Mouse (Mus musculus): ENCODE measurements around the gene Ptprd. TPM values are rescaled to one million over a fixed set of nuclear protein-coding genes. Genes with fewer than 3 reads are reported as not detected.
A peak's percentile ranks its signal among the peaks of the same experiment; 100 is the strongest.

Ptprd gene
- polyA plus RNA-seq, 1 experiment from 2014 or later: 37.2 TPM

GRCm38 (mm10) chr4:76387887-76388286, 1823.9 kb downstream of the Ptprd start:
- Histone ChIP-seq H3K36me3 (no peaks in the 10 kb centered on the region), H3K4me2 (no peak overlapping the region), H3K9me3 (no peaks in the 10 kb centered on the region), H3K4me3 (no peak overlapping the region), H3K27me3 (no peaks in the 10 kb centered on the region), H3K27ac (no peak overlapping the region), H3K4me1 (no peaks in the 10 kb centered on the region), H3K9ac (no peak overlapping the region)
- ATAC-seq (ENCODE audit: insufficient number of reproducible peaks, insufficient read depth, low FRiP score, low TSS enrichment, low read depth): no peak
- 80% methylated on average over 5 of the region's 5 CpGs for WGBS

DNA sequence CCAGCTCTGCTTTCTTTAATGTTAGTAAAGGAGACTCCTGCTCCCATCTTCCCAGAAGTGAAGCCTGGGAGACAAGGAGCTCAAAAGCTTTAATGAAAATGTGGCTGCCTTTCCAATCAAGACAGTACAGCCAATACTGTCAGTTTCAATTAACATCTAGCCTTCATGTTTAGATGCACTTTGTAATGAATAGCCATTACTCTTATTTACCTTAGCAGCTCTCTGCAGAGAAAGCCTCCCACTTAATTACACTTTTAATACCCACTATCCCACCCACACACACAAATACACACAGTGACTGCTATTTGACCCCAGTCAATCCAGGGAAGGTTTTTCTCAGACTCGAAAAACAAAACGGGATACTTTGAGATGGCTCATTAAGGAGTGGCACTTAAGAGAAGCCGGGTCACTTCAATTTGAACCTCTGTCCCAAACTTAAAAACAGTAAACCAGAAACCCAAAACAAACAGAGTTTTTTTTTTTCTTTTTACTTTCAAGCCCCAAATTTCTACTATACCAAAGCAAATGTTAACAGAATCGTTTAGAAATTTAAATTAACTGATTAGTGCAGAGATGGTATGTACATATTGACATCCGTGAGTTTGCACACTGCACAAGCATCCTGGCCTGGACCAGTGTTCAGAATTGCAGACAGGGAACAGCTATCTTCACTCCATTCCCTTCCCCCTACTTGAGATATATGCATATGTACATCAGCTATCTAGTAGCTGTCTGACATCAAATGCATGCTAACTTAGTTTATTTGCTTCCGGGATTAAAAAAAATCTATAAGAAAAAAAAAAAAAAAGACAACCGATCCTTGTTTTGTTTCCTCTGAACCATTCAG, 1824.6 kb downstream of the Ptprd start:
- WGBS: 49% methylated on average over 7 of the region's 7 CpGs
- ATAC-seq (ENCODE audit: insufficient number of reproducible peaks, insufficient read depth, low FRiP score, low TSS enrichment, low read depth): no peak

DNA sequence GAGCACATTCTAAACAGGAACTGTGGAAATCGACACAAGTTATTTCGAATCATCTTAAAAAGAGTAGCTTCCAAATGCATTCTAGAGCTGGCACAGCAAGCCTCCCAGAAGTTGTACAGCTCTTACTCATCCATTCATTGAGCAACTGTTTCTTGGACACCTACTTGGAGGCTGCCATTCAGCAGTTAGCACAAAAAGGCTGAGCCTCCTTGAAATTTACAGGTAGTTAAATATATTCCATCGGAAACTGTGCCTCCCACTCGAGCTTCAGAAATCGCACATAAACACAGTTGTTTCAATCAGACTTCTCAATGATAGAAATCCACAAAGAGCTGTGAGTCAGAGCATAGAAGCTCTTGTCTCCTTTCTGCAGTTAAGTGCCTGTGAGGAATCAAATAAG, 1825.9 kb downstream of the Ptprd start:
- no peak for ATAC-seq (ENCODE audit: insufficient number of reproducible peaks, insufficient read depth, low FRiP score, low TSS enrichment, low read depth)
- no peak overlapping the region for H3K27ac ChIP-seq
- no peaks in the 10 kb centered on the region for H3K36me3 ChIP-seq
- no peak overlapping the region for H3K4me3 ChIP-seq
- H3K4me2 ChIP-seq: no peak overlapping the region
- H3K27me3 ChIP-seq: no peaks in the 10 kb centered on the region
- no peaks in the 10 kb centered on the region for H3K4me1 ChIP-seq
- no peak overlapping the region for H3K9ac ChIP-seq
- 0 out of 2 replicates have a peak, but pooled peaks cover 2% of the 10 kb centered on the region for H3K9me3 ChIP-seq
- 90% methylated on average over 5 of the region's 5 CpGs for WGBS

More for the DNA sequence above, 1824.6 kb downstream of the Ptprd start:
- Histone ChIP-seq H3K9ac (no peak overlapping the region), H3K9me3 (0 out of 2 replicates have a peak, but pooled peaks cover 2% of the 10 kb centered on the region), H3K4me2 (no peak overlapping the region), H3K27me3 (no peaks in the 10 kb centered on the region), H3K27ac (no peak overlapping the region), H3K4me1 (no peaks in the 10 kb centered on the region), H3K4me3 (no peak overlapping the region), H3K36me3 (no peaks in the 10 kb centered on the region)

DNA sequence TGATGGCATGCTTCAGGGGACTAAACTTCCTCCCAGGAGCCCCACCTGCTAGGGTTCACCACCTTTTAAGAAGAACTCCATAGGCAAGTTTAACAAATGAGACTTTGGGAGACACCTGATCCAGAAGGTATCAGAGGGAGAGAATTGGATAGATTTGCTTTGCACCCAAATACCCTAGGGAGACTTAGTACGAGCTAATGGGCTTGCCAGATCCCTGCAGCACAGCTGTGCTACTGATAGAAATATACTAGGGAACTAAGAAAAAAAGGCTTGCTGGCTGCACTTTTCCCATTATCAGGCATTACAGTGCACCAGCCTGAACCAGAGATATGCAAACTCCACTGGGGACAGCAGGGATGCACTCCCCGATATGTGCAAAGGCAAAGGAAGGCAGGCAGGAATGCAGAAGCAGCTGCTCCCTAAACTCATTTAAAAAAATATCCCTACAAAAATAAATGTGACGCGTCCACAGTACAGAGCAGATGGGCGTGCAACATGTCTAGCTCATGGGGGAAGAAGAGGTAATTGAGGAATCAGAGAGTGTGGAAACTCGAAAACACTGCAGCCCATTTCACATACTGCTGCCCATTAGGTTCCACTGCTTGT, 1831.3 kb downstream of the Ptprd start:
- H3K9me3 ChIP-seq: 0 out of 2 replicates have a peak, but pooled peaks cover 2% of the 10 kb centered on the region
- no peak overlapping the region for H3K4me2 ChIP-seq
- no peak overlapping the region for H3K4me3 ChIP-seq
- no peak overlapping the region for H3K27ac ChIP-seq
- 78% methylated on average over 6 of the region's 6 CpGs for WGBS
- ATAC-seq (ENCODE audit: insufficient number of reproducible peaks, insufficient read depth, low FRiP score, low TSS enrichment, low read depth): no peak
- H3K27me3 ChIP-seq: no peaks in the 10 kb centered on the region
- no peaks in the 10 kb centered on the region for H3K4me1 ChIP-seq
- no peak overlapping the region for H3K9ac ChIP-seq
- H3K36me3 ChIP-seq: no peaks in the 10 kb centered on the region

GRCm38 (mm10) chr4:76370041-76370880, 1841.5 kb downstream of the Ptprd start:
- no peak for ATAC-seq (ENCODE audit: insufficient number of reproducible peaks, insufficient read depth, low FRiP score, low TSS enrichment, low read depth)
- H3K4me1 ChIP-seq: peaks cover 45% of the 10 kb centered on the region
- H3K9ac ChIP-seq: no peak overlapping the region
- H3K4me3 ChIP-seq: no peak overlapping the region
- WGBS: 33% methylated on average over 4 of the region's 4 CpGs
- H3K4me2 ChIP-seq: peak overlapping the region; percentile 19
- H3K27me3 ChIP-seq: no peaks in the 10 kb centered on the region
- H3K36me3 ChIP-seq: no peaks in the 10 kb centered on the region
- H3K9me3 ChIP-seq: no peaks in the 10 kb centered on the region
- H3K27ac ChIP-seq: peak overlapping the region; percentile 57; the same call in 1 of the 2 replicates

GRCm38 (mm10) chr4:76369101-76369500, 1842.7 kb downstream of the Ptprd start:
- WGBS: 34% methylated on average over 3 of the region's 3 CpGs
- H3K4me2 ChIP-seq: no peak overlapping the region
- H3K9me3 ChIP-seq: no peaks in the 10 kb centered on the region
- no peak overlapping the region for H3K4me3 ChIP-seq
- H3K27me3 ChIP-seq: no peaks in the 10 kb centered on the region
- peaks cover 43% of the 10 kb centered on the region for H3K4me1 ChIP-seq
- no peak overlapping the region for H3K9ac ChIP-seq
- H3K27ac ChIP-seq: no peak overlapping the region
- H3K36me3 ChIP-seq: no peaks in the 10 kb centered on the region
- ATAC-seq (ENCODE audit: insufficient number of reproducible peaks, insufficient read depth, low FRiP score, low TSS enrichment, low read depth): no peak

GRCm38 (mm10) chr4:76368291-76368690, 1843.5 kb downstream of the Ptprd start:
- Histone ChIP-seq H3K4me1 (peaks cover 52% of the 10 kb centered on the region), H3K9me3 (no peaks in the 10 kb centered on the region), H3K4me3 (no peak overlapping the region), H3K9ac (no peak overlapping the region), H3K27ac (no peak overlapping the region), H3K27me3 (no peaks in the 10 kb centered on the region), H3K4me2 (no peak overlapping the region), H3K36me3 (no peaks in the 10 kb centered on the region)
- no peak for ATAC-seq (ENCODE audit: insufficient number of reproducible peaks, insufficient read depth, low FRiP score, low TSS enrichment, low read depth)
- WGBS: 94% methylated on average over 2 of the region's 2 CpGs

DNA sequence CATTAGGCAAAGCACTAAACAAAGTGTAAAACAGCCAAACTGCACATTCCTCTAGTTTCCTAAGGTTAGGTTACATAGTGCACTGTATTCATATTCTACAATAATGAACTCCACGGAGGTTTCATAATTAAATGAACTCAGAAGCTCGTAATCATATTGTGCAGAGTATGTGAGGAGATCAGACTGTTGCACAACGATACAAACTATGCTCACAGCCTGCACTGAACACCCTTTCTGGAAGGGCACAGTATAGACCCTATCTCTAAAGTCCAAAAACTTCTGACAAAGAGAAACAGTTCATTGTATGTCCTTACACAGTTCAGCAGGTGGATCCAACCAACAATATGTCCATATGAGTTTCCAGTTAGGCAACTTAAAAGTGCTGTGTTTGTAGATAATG, 1844.5 kb downstream of the Ptprd start:
- H3K4me3 ChIP-seq: no peak overlapping the region
- H3K9ac ChIP-seq: no peak overlapping the region
- H3K27ac ChIP-seq: no peak overlapping the region
- H3K4me2 ChIP-seq: no peak overlapping the region
- no peak for ATAC-seq (ENCODE audit: insufficient number of reproducible peaks, insufficient read depth, low FRiP score, low TSS enrichment, low read depth)
- H3K4me1 ChIP-seq: peaks cover 54% of the 10 kb centered on the region
- no peaks in the 10 kb centered on the region for H3K36me3 ChIP-seq
- 48% methylated on average over 3 of the region's 3 CpGs for WGBS
- no peaks in the 10 kb centered on the region for H3K9me3 ChIP-seq
- H3K27me3 ChIP-seq: no peaks in the 10 kb centered on the region

- 47% methylated on average over 4 of the region's 4 CpGs for WGBS
- no peaks in the 10 kb centered on the region for H3K9me3 ChIP-seq
- H3K27ac ChIP-seq: no peak overlapping the region
- peaks cover 54% of the 10 kb centered on the region for H3K4me1 ChIP-seq
- no peaks in the 10 kb centered on the region for H3K27me3 ChIP-seq
- H3K4me3 ChIP-seq: no peak overlapping the region
- H3K36me3 ChIP-seq: no peaks in the 10 kb centered on the region
- H3K9ac ChIP-seq: no peak overlapping the region
- no peak overlapping the region for H3K4me2 ChIP-seq
- no peak for ATAC-seq (ENCODE audit: insufficient number of reproducible peaks, insufficient read depth, low FRiP score, low TSS enrichment, low read depth)
These were observed 1845.9 kb downstream of the Ptprd start for GRCm38 (mm10) chr4:76365871-76366270.

DNA sequence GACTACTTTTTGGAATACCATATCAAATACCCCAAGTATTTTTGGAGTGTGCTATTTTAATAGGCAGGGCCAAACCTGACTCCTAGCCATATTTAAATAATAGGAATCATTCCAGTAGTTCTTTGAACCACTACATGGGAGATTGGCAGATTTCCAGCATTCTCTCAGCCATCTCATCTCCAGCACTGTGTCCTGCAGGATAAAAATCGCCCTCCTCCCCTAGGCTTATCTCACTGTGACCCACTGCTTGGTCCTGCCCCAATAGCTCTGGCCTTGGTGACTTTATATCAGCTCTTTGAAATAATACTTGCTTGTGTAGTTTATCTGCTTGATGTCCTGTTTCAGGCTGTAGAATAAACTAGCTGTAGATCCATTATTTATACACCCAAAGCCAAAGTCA, 1850.2 kb downstream of the Ptprd start:
- H3K27me3 ChIP-seq: no peaks in the 10 kb centered on the region
- no peak for ATAC-seq (ENCODE audit: insufficient number of reproducible peaks, insufficient read depth, low FRiP score, low TSS enrichment, low read depth)
- H3K27ac ChIP-seq: no peak overlapping the region
- H3K4me1 ChIP-seq: peaks cover 25% of the 10 kb centered on the region
- no peaks in the 10 kb centered on the region for H3K36me3 ChIP-seq
- no peak overlapping the region for H3K9ac ChIP-seq
- no peaks in the 10 kb centered on the region for H3K9me3 ChIP-seq
- no peak overlapping the region for H3K4me3 ChIP-seq
- no peak overlapping the region for H3K4me2 ChIP-seq
- 71% methylated on average over 1 of the region's 1 CpGs for WGBS

- no peak for ATAC-seq (ENCODE audit: insufficient number of reproducible peaks, insufficient read depth, low FRiP score, low TSS enrichment, low read depth)
- H3K4me3 ChIP-seq: no peak overlapping the region
- H3K9ac ChIP-seq: no peak overlapping the region
- H3K36me3 ChIP-seq: no peaks in the 10 kb centered on the region
- H3K4me1 ChIP-seq: peaks cover 24% of the 10 kb centered on the region
- no peaks in the 10 kb centered on the region for H3K9me3 ChIP-seq
- H3K27ac ChIP-seq: no peak overlapping the region
- H3K4me2 ChIP-seq: no peak overlapping the region
- 83% methylated on average over 2 of the region's 2 CpGs for WGBS
- H3K27me3 ChIP-seq: no peaks in the 10 kb centered on the region
These were observed 1857.6 kb downstream of the Ptprd start for GRCm38 (mm10) chr4:76354167-76354566.

Measured in embryonic facial prominence, embryonic 13.5 days (tissue).